Comparison of ENCODE assay signal across 23 mouse cellular contexts in the genomic region with DNA sequence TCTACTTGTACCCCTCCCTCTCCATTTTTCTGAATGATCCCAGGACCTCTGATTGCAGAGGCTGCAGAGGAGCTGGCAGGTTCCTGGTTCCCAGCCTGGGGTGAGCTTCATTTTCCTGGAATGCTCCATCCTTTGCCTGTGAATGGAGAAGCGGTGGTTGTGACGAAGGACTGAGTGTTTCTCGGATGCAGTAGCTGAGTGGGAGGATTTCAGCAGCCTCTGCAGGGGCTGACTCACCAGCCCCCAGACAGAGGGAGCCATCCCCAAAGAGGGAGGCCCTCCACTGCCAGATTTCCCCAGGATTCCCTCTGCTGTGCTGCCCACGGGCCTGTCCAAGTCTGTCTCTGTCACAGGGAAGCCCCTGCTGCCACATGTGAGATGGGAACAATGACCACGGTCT. TPM values are rescaled to one million over a fixed set of nuclear protein-coding genes. Genes with fewer than 3 reads are reported as not detected.
DNase-seq lines count a peak whose midpoint lies in the region; ATAC-seq lines count a peak whose summit lies in the region.
"Had no signal": no experiment of that assay in that cellular context is flagged by ENCODE, and none has a peak within 500 bp of the region (broad histone marks: within the 10 kb centered on the region; RNA-seq: fewer than 3 reads in every experiment).

No protein-coding gene starts in this region.

- intact Hi-C loops in left cerebral cortex, postnatal 25 days (cut with DNase I): loop anchor here (5.0 to 10.0 kb wide), 2 partner anchors 67 to 370 kb away; no protein-coding TSS in a partner anchor

- 91% methylated on average over 5 of the region's 5 CpGs for WGBS in limb, embryonic 10.5 days

- H3K36me3 ChIP-seq in limb, embryonic 10.5 days: no peaks in the 10 kb centered on the region
- H3K36me3 ChIP-seq: embryonic facial prominence, embryonic 12.5 days; limb, embryonic 15.5 days had no signal

- peak; percentile 96 for ATAC-seq in frontal cortex, adult (ENCODE audit: low TSS enrichment)
- ATAC-seq: hindbrain, embryonic 16.5 days; midbrain, embryonic 13.5 days had no signal

- DNase-seq in frontal cortex, postnatal 10 days (ENCODE audit: low spot score in 2 of 2): no peak
- DNase-seq in NIH3T3 (ENCODE audit: low read depth): peak; percentile 59
- DNase-seq in layer of hippocampus, adult 18-20 months (ENCODE audit: low spot score in 2 of 2): peak; percentile 60 to 75
- DNase-seq in left cerebral cortex, postnatal 25 days (ENCODE audit: low spot score in 2 of 2): peak; percentile 63 to 90
- DNase-seq in gastrocnemius, postnatal 10 days: no peak
- DNase-seq in gastrocnemius, adult 18-20 months (ENCODE audit: low spot score): no peak
- DNase-seq in limb, embryonic 10.5 days (ENCODE audit: low spot score): no peak
- DNase-seq: adrenal gland, postnatal 14 days; cerebellum, postnatal 25 days; gastrocnemius, postnatal 14 days; kidney, adult 8-10 months; kidney, postnatal 4 days; lung, embryonic 14.5 days; thymus, adult 2 months had no signal

- no peak overlapping the region for H3K4me3 ChIP-seq in limb, embryonic 10.5 days
- H3K4me3 ChIP-seq: embryonic facial prominence, embryonic 12.5 days; limb, embryonic 15.5 days; midbrain, embryonic 13.5 days had no signal

- no peaks in the 10 kb centered on the region for H3K4me1 ChIP-seq in limb, embryonic 10.5 days
- H3K4me1 ChIP-seq: embryonic facial prominence, embryonic 12.5 days; limb, embryonic 15.5 days had no signal

- no peaks in the 10 kb centered on the region for H3K27me3 ChIP-seq in limb, embryonic 10.5 days (ENCODE audit: low read depth, poor library complexity, severe bottlenecking)
- H3K27me3 ChIP-seq: embryonic facial prominence, embryonic 12.5 days; limb, embryonic 15.5 days; midbrain, embryonic 13.5 days had no signal

- H3K9me3 ChIP-seq in limb, embryonic 10.5 days (replicated peaks): no peaks in the 10 kb centered on the region
- H3K9me3 ChIP-seq: embryonic facial prominence, embryonic 12.5 days; limb, embryonic 15.5 days; midbrain, embryonic 13.5 days had no signal

- H3K27ac ChIP-seq in limb, embryonic 10.5 days: no peak overlapping the region
- H3K27ac ChIP-seq: embryonic facial prominence, embryonic 12.5 days; limb, embryonic 15.5 days; macrophage; midbrain, embryonic 13.5 days had no signal

RNA-seq across cellular contexts. Expression of gene Gm11985, which starts 54.0 kb away (rescaled TPM):
- not detected for total RNA-seq in layer of hippocampus, adult 18-20 months (2021)
- not detected for total RNA-seq in left cerebral cortex, postnatal 25 days (2021)
- total RNA-seq in gastrocnemius, postnatal 10 days (2021): not detected
- not detected for total RNA-seq in gastrocnemius, adult 18-20 months (2021)
- polyA plus RNA-seq in limb, embryonic 10.5 days (2016; fragmentation: Nextera tagmentation; extraction: Ambion mirVana): not detected in 2 replicates
- total RNA-seq: adrenal gland, postnatal 14 days; gastrocnemius, postnatal 14 days; heart, postnatal 25 days had no signal
- polyA plus RNA-seq: C2C12; embryonic facial prominence, embryonic 12.5 days; heart, embryonic 11.5 days; hindbrain, embryonic 16.5 days; limb, embryonic 15.5 days; lung, embryonic 14.5 days; macrophage; midbrain, embryonic 13.5 days; thymus, adult 2 months had no signal

Comparison
In these comparisons a context has a peak if more than half of its experiments do, and no peak if none do; other contexts are left out.
1. DNase-seq: peak in NIH3T3 (single experiment), layer of hippocampus, adult 18-20 months (2 of 2) and left cerebral cortex, postnatal 25 days (2 of 2); none in frontal cortex, postnatal 10 days (0 of 2), gastrocnemius, postnatal 10 days (single experiment), gastrocnemius, adult 18-20 months (single experiment) and limb, embryonic 10.5 days (single experiment).